Mouse (Mus musculus) testis, adult 2 months (tissue): Measurements from ENCODE around the gene Fndc3c1.

Source experiments
- CTCF ChIP-seq: fragments of 200-500 bp; IDR thresholded peaks from 2 replicates; pipeline ENCODE4 v1.5.1; 2012; ENCODE audit warnings: low read depth, mild to moderate bottlenecking, inconsistent platforms, low read length, moderate library complexity; ENCODE audit not compliant: control insufficient read depth, insufficient read depth, insufficient replicate concordance
- POLR2A ChIP-seq: fragments of 200-500 bp; IDR thresholded peaks from 2 replicates; pipeline ENCODE4 v1.6.1; 2012; ENCODE audit warnings: low read depth, mild to moderate bottlenecking, inconsistent platforms, low read length, moderate library complexity; ENCODE audit not compliant: control insufficient read depth

DNA sequence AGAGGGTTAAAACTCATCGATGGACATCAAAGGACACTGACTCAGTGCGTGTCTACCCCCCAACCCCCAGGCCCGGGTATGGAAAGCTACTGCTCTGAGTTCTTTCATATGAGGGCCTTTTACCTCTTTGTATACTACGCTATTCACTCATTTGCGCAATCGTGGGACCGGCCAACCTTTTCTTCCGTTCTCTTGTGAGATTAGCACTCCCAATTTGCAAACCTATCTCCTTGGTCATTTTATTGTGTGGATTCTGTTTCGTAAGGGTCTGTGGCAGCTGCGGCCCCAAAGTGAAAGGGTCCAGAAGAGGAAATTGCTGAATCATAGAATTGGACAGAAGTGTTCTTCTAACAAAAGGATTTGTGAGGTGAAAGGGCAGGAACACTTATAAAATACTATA, 1.2 kb upstream of the Fndc3c1 start:
- no peak for TF ChIP-seq POLR2A
- no peak for TF ChIP-seq CTCF
